Mouse (Mus musculus) embryonic facial prominence, embryonic 14.5 days (tissue): ENCODE measurements around the gene Rpp40. TPM values are rescaled to one million over a fixed set of nuclear protein-coding genes. Genes with fewer than 3 reads are reported as not detected.

ENCODE experiments used
- ATAC-seq: fragments of 200-750 bp; cut with Nextera tagmentation; 2 replicates; pipeline ENCODE4 v1.8.0; 2017; ENCODE audit warnings: low read depth, moderate number of reproducible peaks, moderate TSS enrichment
- DNase-seq: peaks from one replicate; pipeline ENCODE4 v3.0.0-alpha.2; 2015; ENCODE audit warnings: low spot score
- H3K27ac ChIP-seq: fragments of 300-500 bp; sonication (generic); replicated peaks from 2 replicates; pipeline ENCODE4 v1.5.1; 2014; ENCODE audit warnings: low read depth, mild to moderate bottlenecking, low read length, moderate library complexity
- H3K27me3 ChIP-seq: fragments of 300-500 bp; sonication (generic); replicated peaks from 2 replicates; pipeline ENCODE4 v1.6.1; 2014; ENCODE audit warnings: low read length; ENCODE audit not compliant: control insufficient read depth, insufficient read depth
- H3K36me3 ChIP-seq: fragments of 300-500 bp; sonication (generic); 2 replicates; pipeline ENCODE4 v1.6.1; 2014; ENCODE audit warnings: low read length, mixed read lengths; ENCODE audit not compliant: control insufficient read depth, insufficient read depth
- H3K4me1 ChIP-seq: fragments of 300-500 bp; sonication (generic); 2 replicates; pipeline ENCODE4 v1.6.1; 2014; ENCODE audit warnings: antibody characterized with exemption, low read length; ENCODE audit not compliant: control insufficient read depth, insufficient read depth
- H3K4me2 ChIP-seq: fragments of 300-500 bp; sonication (generic); 2 replicates; pipeline ENCODE4 v1.6.1; 2014; ENCODE audit warnings: low read depth, mild to moderate bottlenecking, low read length, moderate library complexity, mixed read lengths
- H3K4me3 ChIP-seq: fragments of 300-500 bp; sonication (generic); 2 replicates; pipeline ENCODE4 v1.5.1; 2014; ENCODE audit warnings: low read depth, mild to moderate bottlenecking, low read length
- H3K9ac ChIP-seq: fragments of 300-500 bp; sonication (generic); 2 replicates; pipeline ENCODE4 v1.6.1; 2014; ENCODE audit warnings: low read depth, mild to moderate bottlenecking, low read length, moderate library complexity, mixed read lengths
- H3K9me3 ChIP-seq: fragments of 300-500 bp; sonication (generic); 2 replicates; pipeline ENCODE4 v1.6.1; 2016; ENCODE audit warnings: low read length; ENCODE audit not compliant: control insufficient read depth
- WGBS: fragments of 180-500 bp; shearing (Covaris S2); extraction: QIAGEN DNeasy Blood & Tissue Kit; methylation state at CpG from one replicate; pipeline ENCODE4 v1.1.7; 2014; 5-methylcytosine and 5-hydroxymethylcytosine counted together
- polyA plus RNA-seq: library from polyadenylated mRNA; unstranded; fragments of >200 nt; fragmentation: Nextera tagmentation; extraction: Ambion mirVana; gene quantifications from 2 replicates; pipeline ENCODE4 v1.2.1, GENCODE M21; 2014

Rpp40 gene
- polyA plus RNA-seq, 1 experiment from 2014 or later: 18.6 TPM

DNA sequence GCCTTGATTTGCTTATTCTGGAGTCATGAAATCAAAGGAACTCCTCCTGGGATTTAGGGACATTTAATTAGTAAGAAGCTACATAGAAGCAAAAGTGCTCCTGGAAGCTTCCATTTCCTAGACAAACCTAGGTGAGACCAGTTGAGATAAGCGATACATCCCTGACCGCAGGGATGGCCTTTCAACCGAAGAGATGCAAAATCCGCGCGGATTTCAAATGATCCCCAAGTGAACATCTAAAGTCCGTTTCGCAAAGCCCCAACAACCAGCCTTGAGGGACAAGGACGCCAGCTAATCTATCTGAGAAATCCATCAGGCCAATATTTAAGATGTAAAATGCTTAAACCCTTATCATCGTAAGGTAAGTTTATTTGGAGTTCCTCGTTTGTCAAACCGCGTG lies 781 bp downstream of the Rpp40 start:
- no peaks in the 10 kb centered on the region for H3K9me3 ChIP-seq
- H3K4me2 ChIP-seq: peak overlapping the region; percentile 64
- peak overlapping the region; percentile 59 for H3K9ac ChIP-seq
- ATAC-seq (no peak), DNase-seq (peak; percentile 16)
- no peak overlapping the region for H3K27ac ChIP-seq
- H3K27me3 ChIP-seq: no peaks in the 10 kb centered on the region
- H3K4me3 ChIP-seq: peak overlapping the region; percentile 62
- 2% methylated on average over 13 of the region's 13 CpGs for WGBS
- H3K4me1 ChIP-seq: no peaks in the 10 kb centered on the region
- H3K36me3 ChIP-seq: no peaks in the 10 kb centered on the region

DNA sequence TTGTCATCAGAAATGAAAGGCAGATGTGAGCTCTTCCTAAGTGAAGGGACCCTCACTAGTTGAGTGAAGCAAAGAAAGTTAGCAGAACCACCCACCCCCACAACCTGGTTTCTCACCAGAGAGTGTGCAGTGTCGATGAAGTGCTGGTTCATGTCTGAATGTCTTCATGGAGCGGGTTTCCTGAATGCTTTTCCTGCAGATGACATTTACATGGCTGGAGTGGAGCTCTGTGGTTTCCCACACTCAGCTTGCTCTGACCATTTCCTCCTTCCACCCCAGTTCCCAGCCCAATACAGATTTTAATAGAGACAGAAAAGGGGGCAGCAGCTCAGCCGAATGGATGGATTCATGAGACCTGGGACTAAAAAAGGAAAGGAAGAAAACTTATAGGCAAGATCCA lies 13.3 kb downstream of the Rpp40 start:
- 77% methylated on average over 3 of the region's 3 CpGs for WGBS
- H3K27me3 ChIP-seq: no peaks in the 10 kb centered on the region
- H3K27ac ChIP-seq: no peak overlapping the region
- H3K36me3 ChIP-seq: peaks cover 12% of the 10 kb centered on the region
- no peak overlapping the region for H3K9ac ChIP-seq
- no peaks in the 10 kb centered on the region for H3K4me1 ChIP-seq
- H3K4me3 ChIP-seq: no peak overlapping the region
- H3K4me2 ChIP-seq: no peak overlapping the region
- no peak for DNase-seq
- peaks cover 8% of the 10 kb centered on the region; the same call in 1 of the 2 replicates for H3K9me3 ChIP-seq
- ATAC-seq: no peak

DNA sequence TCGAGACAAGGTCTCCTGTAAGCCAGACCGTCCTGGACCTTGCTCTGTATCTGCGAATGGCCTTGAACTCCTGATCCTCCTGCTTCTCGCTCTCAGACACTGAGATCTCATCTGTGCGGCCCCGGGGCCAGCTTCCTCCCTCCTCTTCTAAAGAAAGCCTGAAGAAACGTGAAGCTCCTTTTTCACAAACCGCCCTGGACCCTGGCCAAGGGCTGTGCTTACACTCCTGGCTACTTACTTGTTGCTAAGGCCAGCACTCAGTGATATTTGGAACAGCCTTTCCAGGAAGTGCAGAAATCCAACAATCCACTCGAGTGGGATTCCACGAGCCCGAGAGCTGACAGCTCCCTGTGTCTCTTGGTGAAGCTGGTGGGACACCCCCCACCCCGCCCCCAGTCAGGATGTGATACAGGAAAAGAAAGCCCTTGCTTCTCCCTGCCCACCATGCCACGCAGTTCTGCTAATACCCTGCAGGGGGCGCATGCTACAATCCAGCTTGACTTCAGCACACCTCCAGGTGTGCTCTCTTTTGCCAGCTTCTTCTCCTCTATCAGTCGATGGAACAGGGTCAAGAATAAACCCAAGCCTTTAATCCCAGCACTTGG lies 19.9 kb downstream of the Rpp40 start:
- DNase-seq (peak; percentile 80), ATAC-seq (peak; percentile 27)
- H3K27ac ChIP-seq: no peak overlapping the region
- no peak overlapping the region for H3K9ac ChIP-seq
- peaks cover 6% of the 10 kb centered on the region; the same call in 1 of the 2 replicates for H3K9me3 ChIP-seq
- peaks cover 9% of the 10 kb centered on the region for H3K4me1 ChIP-seq
- WGBS: 34% methylated on average over 15 of the region's 15 CpGs
- H3K27me3 ChIP-seq: no peaks in the 10 kb centered on the region
- no peak overlapping the region for H3K4me3 ChIP-seq
- no peak overlapping the region for H3K4me2 ChIP-seq
- H3K36me3 ChIP-seq: no peaks in the 10 kb centered on the region

DNA sequence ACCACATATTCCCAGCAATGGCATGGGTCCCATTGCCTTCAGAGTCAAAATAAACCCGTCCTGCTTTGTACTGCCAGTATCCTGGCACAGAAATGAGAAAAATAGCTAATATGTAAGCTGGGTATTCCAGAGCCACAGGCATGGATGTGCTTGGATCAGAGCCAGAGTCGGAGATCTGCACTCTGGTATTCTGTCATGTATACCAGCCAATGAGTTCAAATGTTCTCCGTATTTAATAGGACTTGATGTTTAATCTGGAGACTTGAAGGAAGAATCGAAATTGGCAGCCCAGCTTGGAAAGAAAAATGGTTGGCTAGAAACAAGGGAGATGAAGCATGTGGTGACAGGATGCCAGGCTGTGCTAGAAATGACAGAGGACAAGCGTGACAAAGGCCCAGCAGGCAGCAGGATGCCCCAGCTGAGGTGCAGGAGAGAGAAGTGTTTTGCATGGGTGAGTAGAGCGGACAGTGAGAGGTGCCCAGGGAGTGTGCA lies 25.6 kb downstream of the Rpp40 start:
- WGBS: 59% methylated on average over 6 of the region's 6 CpGs
- Histone ChIP-seq H3K4me1 (peaks cover 14% of the 10 kb centered on the region), H3K9ac (no peak overlapping the region), H3K4me2 (no peak overlapping the region), H3K9me3 (no peaks in the 10 kb centered on the region), H3K36me3 (no peaks in the 10 kb centered on the region), H3K27me3 (no peaks in the 10 kb centered on the region), H3K4me3 (no peak overlapping the region), H3K27ac (no peak overlapping the region)
- ATAC-seq: no peak
- DNase-seq: peak; percentile 54

DNA sequence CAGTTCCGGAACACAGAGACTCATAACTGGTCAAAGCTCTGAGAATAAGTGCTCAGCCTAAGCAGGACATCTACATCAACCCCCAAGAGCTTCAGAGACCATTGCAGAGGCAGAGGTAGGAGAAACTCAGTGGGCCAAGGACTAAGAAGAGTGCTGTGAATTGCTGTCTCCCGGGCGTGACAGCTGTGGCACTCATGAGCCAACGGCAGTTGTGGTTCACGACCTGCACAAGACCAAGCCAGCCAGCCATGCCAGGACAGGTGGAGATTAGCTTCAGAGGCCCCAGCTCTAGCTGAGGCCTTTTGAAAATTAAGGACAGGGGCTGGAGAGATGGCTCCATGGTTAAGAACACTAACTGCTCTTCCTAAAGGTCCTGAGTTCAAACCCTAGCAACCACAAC lies 26.6 kb downstream of the Rpp40 start:
- H3K4me3 ChIP-seq: no peak overlapping the region
- no peaks in the 10 kb centered on the region for H3K27me3 ChIP-seq
- no peaks in the 10 kb centered on the region for H3K9me3 ChIP-seq
- peaks cover 2% of the 10 kb centered on the region; the same call in 1 of the 2 replicates for H3K36me3 ChIP-seq
- ATAC-seq (no peak), DNase-seq (no peak)
- peaks cover 6% of the 10 kb centered on the region; the same call in 1 of the 2 replicates for H3K4me1 ChIP-seq
- H3K27ac ChIP-seq: no peak overlapping the region
- 78% methylated on average over 5 of the region's 5 CpGs for WGBS
- no peak overlapping the region for H3K4me2 ChIP-seq
- H3K9ac ChIP-seq: no peak overlapping the region

DNA sequence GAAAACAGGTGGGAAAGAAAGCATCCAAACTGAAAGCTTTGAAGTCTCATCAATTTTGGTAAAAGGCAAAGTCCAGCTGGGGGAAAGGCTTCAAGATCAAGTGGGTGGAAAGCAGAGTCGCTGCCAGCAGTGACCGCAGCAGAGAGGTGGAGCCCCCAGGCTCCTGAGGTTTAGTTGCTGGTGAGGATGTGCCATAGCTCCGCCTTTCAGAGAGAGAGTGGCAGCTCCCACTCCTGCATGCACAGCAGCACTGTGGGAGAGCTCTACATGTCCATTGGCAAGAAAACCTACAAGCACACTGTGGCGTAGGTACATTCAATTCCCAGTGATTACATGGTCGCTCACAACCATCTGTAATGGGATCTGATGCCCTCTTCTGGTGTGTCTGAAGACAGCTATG lies 27.1 kb downstream of the Rpp40 start:
- H3K4me2 ChIP-seq: no peak overlapping the region
- peaks cover 4% of the 10 kb centered on the region; the same call in 1 of the 2 replicates for H3K4me1 ChIP-seq
- no peak overlapping the region for H3K27ac ChIP-seq
- H3K9me3 ChIP-seq: no peaks in the 10 kb centered on the region
- WGBS: 44% methylated on average over 5 of the region's 5 CpGs
- H3K36me3 ChIP-seq: peaks cover 7% of the 10 kb centered on the region; the same call in 1 of the 2 replicates
- DNase-seq (peak; percentile 26), ATAC-seq (0 out of 2 replicates have a peak, but pooled peaks have one; percentile 35)
- H3K27me3 ChIP-seq: no peaks in the 10 kb centered on the region
- no peak overlapping the region for H3K4me3 ChIP-seq
- H3K9ac ChIP-seq: no peak overlapping the region

DNA sequence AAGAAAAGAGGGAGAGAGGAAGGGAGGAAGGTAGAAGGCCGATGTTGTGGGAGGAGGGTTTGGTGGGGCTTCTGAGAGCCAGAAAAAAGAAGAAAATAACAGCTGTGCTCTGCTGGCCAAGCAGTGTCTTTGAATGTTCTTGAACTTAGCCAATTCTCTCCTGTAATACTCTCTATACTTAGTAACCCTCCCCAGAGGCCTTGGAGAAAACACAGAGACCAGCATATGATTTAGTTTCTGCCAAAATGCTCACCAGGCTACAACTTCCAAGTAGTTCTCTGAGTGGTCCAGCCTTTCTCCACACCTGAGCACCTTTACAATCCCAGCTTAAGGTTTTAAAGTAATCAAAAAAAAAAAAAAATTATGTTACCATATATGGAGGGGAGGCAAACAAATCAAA lies 27.9 kb downstream of the Rpp40 start:
- Histone ChIP-seq H3K4me3 (no peak overlapping the region), H3K4me1 (peaks cover 4% of the 10 kb centered on the region; the same call in 1 of the 2 replicates), H3K4me2 (no peak overlapping the region), H3K27ac (peak overlapping the region; percentile 30; the same call in 1 of the 2 replicates), H3K27me3 (no peaks in the 10 kb centered on the region), H3K36me3 (peaks cover 7% of the 10 kb centered on the region; the same call in 1 of the 2 replicates), H3K9me3 (no peaks in the 10 kb centered on the region), H3K9ac (no peak overlapping the region)
- DNase-seq (peak; percentile 63), ATAC-seq (peak; percentile 47; the same call in 1 of the 2 replicates)
- 43% methylated on average over 1 of the region's 1 CpGs for WGBS

DNA sequence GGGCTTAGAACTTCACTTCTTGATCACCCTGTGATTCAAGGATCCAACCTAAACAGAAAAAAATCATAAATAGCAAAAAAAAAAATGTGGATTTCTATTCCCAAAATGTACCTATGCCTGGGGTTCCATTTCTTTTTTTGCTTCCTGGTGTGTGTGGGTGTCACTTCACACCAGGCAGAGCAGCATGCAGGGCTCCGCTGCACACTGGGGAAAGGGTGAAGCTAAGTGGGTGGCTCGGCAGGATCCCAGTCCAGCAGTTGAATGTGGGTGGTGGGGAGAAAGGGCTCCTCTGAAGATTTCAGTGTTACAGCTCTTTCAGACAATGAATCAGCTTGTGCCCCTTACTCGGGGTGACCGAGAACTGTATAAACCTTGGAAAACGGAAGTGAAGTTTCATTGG lies 30.8 kb downstream of the Rpp40 start:
- no peaks in the 10 kb centered on the region for H3K27me3 ChIP-seq
- 82% methylated on average over 5 of the region's 5 CpGs for WGBS
- peaks cover 4% of the 10 kb centered on the region; the same call in 1 of the 2 replicates for H3K4me1 ChIP-seq
- ATAC-seq (no peak), DNase-seq (no peak)
- H3K4me2 ChIP-seq: no peak overlapping the region
- H3K36me3 ChIP-seq: peaks cover 7% of the 10 kb centered on the region; the same call in 1 of the 2 replicates
- H3K9me3 ChIP-seq: no peaks in the 10 kb centered on the region
- H3K9ac ChIP-seq: no peak overlapping the region
- no peak overlapping the region for H3K27ac ChIP-seq
- no peak overlapping the region for H3K4me3 ChIP-seq

DNA sequence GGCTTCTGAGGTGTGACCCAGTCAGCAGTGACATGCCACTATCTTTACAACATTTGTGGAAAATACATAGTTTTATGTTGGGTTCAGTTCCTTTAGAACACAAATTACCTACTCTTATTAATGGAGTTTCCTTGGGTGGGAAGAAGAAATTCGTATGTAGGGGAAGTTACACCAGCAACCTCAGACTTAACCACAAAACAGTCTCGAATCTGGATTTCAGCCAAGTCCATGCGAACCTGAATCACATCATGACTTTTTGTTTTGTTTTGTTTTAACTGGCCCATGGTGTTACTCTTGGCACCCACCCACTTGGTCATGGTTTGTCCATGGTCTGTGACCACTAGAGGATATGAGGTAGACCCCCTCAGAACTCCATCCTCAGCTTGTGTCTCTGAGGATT lies 35.1 kb downstream of the Rpp40 start:
- H3K4me3 ChIP-seq: no peak overlapping the region
- H3K9me3 ChIP-seq: no peaks in the 10 kb centered on the region
- ATAC-seq: no peak
- peak; percentile 26 for DNase-seq
- peaks cover 19% of the 10 kb centered on the region; the same call in 1 of the 2 replicates for H3K36me3 ChIP-seq
- no peaks in the 10 kb centered on the region for H3K4me1 ChIP-seq
- H3K4me2 ChIP-seq: no peak overlapping the region
- no peaks in the 10 kb centered on the region for H3K27me3 ChIP-seq
- no peak overlapping the region for H3K27ac ChIP-seq
- 53% methylated on average over 3 of the region's 3 CpGs for WGBS
- H3K9ac ChIP-seq: no peak overlapping the region
